Mouse (Mus musculus): Measurements from ENCODE around the gene Ptpn7. TPM values are rescaled to one million over a fixed set of nuclear protein-coding genes. Genes with fewer than 3 reads are reported as not detected.

Ptpn7 gene
- polyA plus RNA-seq, 1 experiment = 1.8 TPM

DNA sequence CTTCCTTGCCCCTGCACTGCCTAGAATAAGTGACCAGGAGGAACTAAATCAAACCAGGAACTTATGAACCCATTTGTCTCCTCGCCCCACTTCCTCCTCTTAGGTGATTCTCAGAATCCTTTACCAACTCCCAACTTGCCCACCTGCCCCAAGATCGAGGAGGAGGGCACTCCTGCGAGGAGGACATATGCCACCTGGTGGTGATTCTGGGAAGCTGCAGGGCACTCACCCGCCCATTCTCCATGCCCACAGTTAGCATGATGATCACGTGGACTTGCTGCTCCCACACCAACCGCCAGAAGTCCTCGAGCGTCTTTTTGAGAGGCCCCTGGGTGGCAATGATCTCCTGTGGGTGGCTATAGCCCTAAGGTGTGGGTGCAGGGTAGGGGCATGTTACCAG is 19.8 kb upstream of the Ptpn7 start:
- Histone ChIP-seq H3K36me3 (ENCODE audit: control insufficient read depth, insufficient read depth, low read length, poor library complexity, severe bottlenecking) (no peaks in the 10 kb centered on the region), H3K9me3 (replicated peaks; ENCODE audit: control insufficient read depth, insufficient read depth, low read length, poor library complexity, severe bottlenecking) (no peaks in the 10 kb centered on the region), H3K9ac (ENCODE audit: low read depth, poor library complexity, severe bottlenecking) (no peak overlapping the region), H3K4me3 (ENCODE audit: low read depth, low read length) (no peak overlapping the region), H3K27me3 (ENCODE audit: control insufficient read depth, insufficient read depth, low read length, poor library complexity, severe bottlenecking) (no peaks in the 10 kb centered on the region), H3K4me1 (ENCODE audit: control insufficient read depth, insufficient read depth, low read length) (no peaks in the 10 kb centered on the region), H3K27ac (ENCODE audit: insufficient read depth, low read length) (no peak overlapping the region)
- no peak for TF ChIP-seq POLR2A (IDR thresholded peaks at IDR 0.05; ENCODE audit: insufficient read depth, low read length)
- peak; percentile 93 for TF ChIP-seq CTCF (IDR thresholded peaks at IDR 0.05; ENCODE audit: low read depth, low read length)

DNA sequence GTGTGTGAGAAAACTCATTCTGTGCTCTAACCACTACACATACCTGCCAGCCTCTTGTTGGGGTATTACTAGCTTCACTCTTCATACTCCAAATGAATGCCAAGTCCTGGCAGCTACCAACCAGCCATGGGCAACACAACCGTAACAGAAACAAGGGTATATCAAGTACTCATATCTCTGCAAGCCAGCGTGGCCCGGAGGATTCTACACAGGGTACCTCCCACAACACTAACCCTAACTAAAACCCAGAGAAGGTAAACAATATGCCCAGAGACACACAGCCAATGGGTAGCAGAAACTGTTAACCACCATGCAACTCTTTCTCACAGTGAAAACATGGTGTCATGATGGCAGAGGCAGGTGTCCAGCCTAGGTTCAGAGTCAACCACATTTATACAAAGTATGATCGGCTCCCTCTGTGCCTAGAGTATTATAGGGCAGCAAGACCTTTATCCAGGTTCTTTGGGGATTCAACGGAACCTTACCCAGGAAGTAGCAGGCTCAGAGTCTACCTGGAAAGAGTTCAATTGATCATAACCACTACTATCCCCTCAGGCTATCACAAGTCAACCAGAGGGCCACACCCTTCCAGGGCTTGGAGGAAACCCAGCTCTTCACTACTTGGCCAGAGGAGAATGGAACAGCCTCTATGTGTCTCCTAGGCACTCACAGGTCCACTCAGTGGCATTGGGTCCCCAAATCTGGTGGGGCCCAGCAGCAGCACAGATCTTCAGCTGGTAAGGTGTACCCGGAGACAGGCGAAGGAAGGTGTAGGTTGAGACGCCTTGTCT is 7.7 kb upstream of the Ptpn7 start:
- TF ChIP-seq EP300 (IDR thresholded peaks at IDR 0.05; ENCODE audit: insufficient read depth, low read depth, low read length) = no peak
- TF ChIP-seq POLR2A (IDR thresholded peaks at IDR 0.05; ENCODE audit: insufficient read depth, low read length) = no peak
- no peak overlapping the region for H3K4me3 ChIP-seq (ENCODE audit: low read depth, low read length)
- H3K27ac ChIP-seq (ENCODE audit: insufficient read depth, low read length) = no peak overlapping the region
- no peaks in the 10 kb centered on the region for H3K36me3 ChIP-seq (ENCODE audit: control insufficient read depth, insufficient read depth, low read length, poor library complexity, severe bottlenecking)
- H3K27me3 ChIP-seq (ENCODE audit: control insufficient read depth, insufficient read depth, low read length, poor library complexity, severe bottlenecking) = no peaks in the 10 kb centered on the region
- H3K9ac ChIP-seq (ENCODE audit: low read depth, poor library complexity, severe bottlenecking) = no peak overlapping the region
- peaks cover 5% of the 10 kb centered on the region for H3K4me1 ChIP-seq (ENCODE audit: control insufficient read depth, insufficient read depth, low read length)
- H3K9me3 ChIP-seq (replicated peaks; ENCODE audit: control insufficient read depth, insufficient read depth, low read length, poor library complexity, severe bottlenecking) = no peaks in the 10 kb centered on the region

DNA sequence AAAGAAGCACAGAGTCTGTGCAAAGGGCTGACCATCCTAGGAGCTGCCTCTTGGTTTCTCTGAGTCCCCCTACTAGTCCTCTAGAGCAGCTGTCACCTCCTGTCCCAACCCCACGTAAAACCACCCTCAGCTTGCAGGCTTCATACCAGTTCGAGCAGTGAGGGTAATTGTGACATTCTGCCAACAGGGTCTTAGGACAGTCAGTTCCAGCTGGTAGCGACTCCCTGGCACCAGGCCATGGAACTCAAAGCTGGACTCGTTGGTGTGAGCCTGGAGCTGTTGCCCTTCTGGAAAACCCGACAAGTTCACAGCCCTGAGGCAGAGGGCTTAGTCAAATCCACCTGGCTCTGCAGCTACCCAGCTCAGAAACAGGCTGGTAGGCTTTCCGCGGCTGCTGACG is 6.5 kb upstream of the Ptpn7 start:
- no peak overlapping the region for H3K4me3 ChIP-seq (ENCODE audit: low read depth, low read length)
- H3K4me1 ChIP-seq (ENCODE audit: control insufficient read depth, insufficient read depth, low read length) = peaks cover 6% of the 10 kb centered on the region
- H3K27ac ChIP-seq (ENCODE audit: insufficient read depth, low read length) = no peak overlapping the region
- no peaks in the 10 kb centered on the region for H3K9me3 ChIP-seq (replicated peaks; ENCODE audit: control insufficient read depth, insufficient read depth, low read length, poor library complexity, severe bottlenecking)
- H3K27me3 ChIP-seq (ENCODE audit: control insufficient read depth, insufficient read depth, low read length, poor library complexity, severe bottlenecking) = no peaks in the 10 kb centered on the region
- no peak overlapping the region for H3K9ac ChIP-seq (ENCODE audit: low read depth, poor library complexity, severe bottlenecking)
- TF ChIP-seq CTCF (IDR thresholded peaks at IDR 0.05; ENCODE audit: low read depth, low read length) (no peak), POLR2A (IDR thresholded peaks at IDR 0.05; ENCODE audit: insufficient read depth, low read length) (no peak), EP300 (IDR thresholded peaks at IDR 0.05; ENCODE audit: insufficient read depth, low read depth, low read length) (no peak)
- H3K36me3 ChIP-seq (ENCODE audit: control insufficient read depth, insufficient read depth, low read length, poor library complexity, severe bottlenecking) = no peaks in the 10 kb centered on the region

DNA sequence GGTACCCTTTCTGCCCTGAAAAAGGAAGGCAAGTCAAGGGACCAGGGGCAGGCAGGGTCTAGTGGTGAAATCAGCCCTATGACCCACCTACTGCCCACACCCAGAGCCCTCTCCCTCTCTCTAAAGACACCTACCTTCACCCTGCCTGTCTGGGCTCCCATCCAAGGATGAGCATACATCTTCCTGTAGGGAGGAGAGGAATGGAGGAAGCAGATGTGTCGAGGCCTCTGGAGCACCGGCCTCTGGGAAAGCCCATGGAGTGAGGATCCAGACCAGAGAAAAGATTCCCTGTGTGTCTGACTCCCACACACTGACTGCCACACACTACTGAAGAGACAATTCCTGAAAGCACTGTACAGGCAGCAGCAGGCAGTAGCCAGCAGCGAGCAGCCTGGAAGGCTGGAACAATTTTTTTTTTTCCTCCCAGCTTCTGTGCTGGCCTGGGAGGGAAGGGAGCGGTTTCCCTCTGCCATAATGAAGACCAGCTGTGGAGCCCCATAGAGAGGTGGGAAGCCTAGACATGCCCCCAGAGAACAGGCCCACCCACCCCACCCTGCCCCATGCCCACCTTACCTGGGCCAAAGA is 6.0 kb upstream of the Ptpn7 start:
- Histone ChIP-seq H3K27ac (ENCODE audit: insufficient read depth, low read length) (no peak overlapping the region), H3K9ac (ENCODE audit: low read depth, poor library complexity, severe bottlenecking) (no peak overlapping the region), H3K9me3 (replicated peaks; ENCODE audit: control insufficient read depth, insufficient read depth, low read length, poor library complexity, severe bottlenecking) (no peaks in the 10 kb centered on the region), H3K4me3 (ENCODE audit: low read depth, low read length) (no peak overlapping the region), H3K27me3 (ENCODE audit: control insufficient read depth, insufficient read depth, low read length, poor library complexity, severe bottlenecking) (no peaks in the 10 kb centered on the region), H3K4me1 (ENCODE audit: control insufficient read depth, insufficient read depth, low read length) (peaks cover 6% of the 10 kb centered on the region), H3K36me3 (ENCODE audit: control insufficient read depth, insufficient read depth, low read length, poor library complexity, severe bottlenecking) (no peaks in the 10 kb centered on the region)
- no peak for TF ChIP-seq CTCF (IDR thresholded peaks at IDR 0.05; ENCODE audit: low read depth, low read length)
- no peak for TF ChIP-seq EP300 (IDR thresholded peaks at IDR 0.05; ENCODE audit: insufficient read depth, low read depth, low read length)
- TF ChIP-seq POLR2A (IDR thresholded peaks at IDR 0.05; ENCODE audit: insufficient read depth, low read length) = no peak

DNA sequence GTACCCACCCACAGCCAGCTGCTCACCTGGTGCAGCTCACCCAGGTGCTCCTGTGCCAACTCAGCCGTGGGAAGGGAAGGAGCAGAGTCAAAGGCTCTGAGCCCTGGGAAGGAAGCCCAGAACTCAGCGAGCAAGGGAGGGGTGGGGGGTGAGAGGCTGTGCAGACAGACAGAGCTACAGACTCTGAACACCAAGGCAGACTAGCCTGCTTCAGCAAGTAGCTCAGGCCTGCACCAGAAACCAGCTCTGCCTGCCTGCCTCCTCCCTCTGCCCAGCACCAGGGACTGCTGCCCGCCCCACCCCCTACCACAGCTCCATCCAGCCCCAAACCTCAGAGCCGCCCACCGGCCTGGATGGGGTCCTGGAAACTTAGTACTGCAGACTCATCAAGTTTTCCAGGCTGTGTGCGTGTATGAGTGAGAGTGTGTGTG is 4.5 kb upstream of the Ptpn7 start:
- TF ChIP-seq CTCF (IDR thresholded peaks at IDR 0.05; ENCODE audit: low read depth, low read length) (no peak), EP300 (IDR thresholded peaks at IDR 0.05; ENCODE audit: insufficient read depth, low read depth, low read length) (no peak), POLR2A (IDR thresholded peaks at IDR 0.05; ENCODE audit: insufficient read depth, low read length) (no peak)
- no peak overlapping the region for H3K4me3 ChIP-seq (ENCODE audit: low read depth, low read length)
- peaks cover 9% of the 10 kb centered on the region for H3K4me1 ChIP-seq (ENCODE audit: control insufficient read depth, insufficient read depth, low read length)
- no peak overlapping the region for H3K27ac ChIP-seq (ENCODE audit: insufficient read depth, low read length)
- H3K36me3 ChIP-seq (ENCODE audit: control insufficient read depth, insufficient read depth, low read length, poor library complexity, severe bottlenecking) = no peaks in the 10 kb centered on the region
- no peaks in the 10 kb centered on the region for H3K9me3 ChIP-seq (replicated peaks; ENCODE audit: control insufficient read depth, insufficient read depth, low read length, poor library complexity, severe bottlenecking)
- H3K27me3 ChIP-seq (ENCODE audit: control insufficient read depth, insufficient read depth, low read length, poor library complexity, severe bottlenecking) = no peaks in the 10 kb centered on the region
- H3K9ac ChIP-seq (ENCODE audit: low read depth, poor library complexity, severe bottlenecking) = no peak overlapping the region

DNA sequence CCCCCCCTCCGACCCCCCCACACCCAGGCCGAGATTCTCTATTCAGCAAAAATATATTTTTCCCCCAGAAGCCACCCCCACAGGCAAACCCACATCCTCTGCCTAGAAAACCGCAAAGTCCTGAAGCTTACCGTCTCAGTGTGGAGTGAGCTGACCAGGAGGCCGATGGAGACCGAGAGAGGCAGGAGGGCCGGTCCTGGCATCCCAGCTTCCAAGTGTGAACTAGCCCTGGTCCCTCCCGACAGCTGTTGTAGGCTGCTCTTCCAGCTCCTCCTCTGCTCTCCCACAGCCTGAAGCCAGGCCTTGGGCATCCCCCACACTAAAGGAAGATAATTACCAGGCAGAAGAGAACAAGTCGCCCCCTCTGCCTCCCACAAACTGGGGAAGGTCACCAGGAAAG is 3.5 kb upstream of the Ptpn7 start:
- Histone ChIP-seq H3K4me1 (ENCODE audit: control insufficient read depth, insufficient read depth, low read length) (peaks cover 9% of the 10 kb centered on the region), H3K27ac (ENCODE audit: insufficient read depth, low read length) (no peak overlapping the region), H3K27me3 (ENCODE audit: control insufficient read depth, insufficient read depth, low read length, poor library complexity, severe bottlenecking) (no peaks in the 10 kb centered on the region), H3K9ac (ENCODE audit: low read depth, poor library complexity, severe bottlenecking) (peak overlapping the region; percentile 1; the same call in 1 of the 2 replicates), H3K4me3 (ENCODE audit: low read depth, low read length) (no peak overlapping the region), H3K36me3 (ENCODE audit: control insufficient read depth, insufficient read depth, low read length, poor library complexity, severe bottlenecking) (no peaks in the 10 kb centered on the region), H3K9me3 (replicated peaks; ENCODE audit: control insufficient read depth, insufficient read depth, low read length, poor library complexity, severe bottlenecking) (no peaks in the 10 kb centered on the region)
- no peak for TF ChIP-seq CTCF (IDR thresholded peaks at IDR 0.05; ENCODE audit: low read depth, low read length)
- TF ChIP-seq EP300 (IDR thresholded peaks at IDR 0.05; ENCODE audit: insufficient read depth, low read depth, low read length) = no peak
- no peak for TF ChIP-seq POLR2A (IDR thresholded peaks at IDR 0.05; ENCODE audit: insufficient read depth, low read length)

Data from ES-Bruce4 (cell line).